Mouse (Mus musculus) olfactory bulb, adult 2 months (tissue): Measurements from ENCODE around the gene Prss57. TPM values are rescaled to one million over a fixed set of nuclear protein-coding genes. Genes with fewer than 3 reads are reported as not detected.

Source experiments
- H3K27ac ChIP-seq: fragments of 200-500 bp; 2 replicates; pipeline ENCODE4 v1.5.1; 2012; ENCODE audit warnings: low read depth, low read length; ENCODE audit not compliant: insufficient read depth
- H3K4me1 ChIP-seq: fragments of 200-500 bp; 2 replicates; pipeline ENCODE4 v1.6.1; 2012; ENCODE audit warnings: low read length; ENCODE audit not compliant: control insufficient read depth, insufficient read depth
- H3K4me3 ChIP-seq: fragments of 200-500 bp; 2 replicates; pipeline ENCODE4 v1.5.1; 2012; ENCODE audit warnings: mild to moderate bottlenecking, low read depth, low read length, moderate library complexity; ENCODE audit not compliant: insufficient read depth
- CTCF ChIP-seq: fragments of 200-500 bp; IDR thresholded peaks from 2 replicates; pipeline ENCODE4 v1.5.1; 2012; ENCODE audit warnings: low read depth, mild to moderate bottlenecking, low read length, moderate library complexity; ENCODE audit not compliant: insufficient read depth
- POLR2A ChIP-seq: fragments of 200-500 bp; IDR thresholded peaks from 2 replicates; pipeline ENCODE4 v1.6.1; 2012; ENCODE audit warnings: mild to moderate bottlenecking, low read depth, low read length, moderate library complexity; ENCODE audit not compliant: insufficient read depth
- WGBS: fragments of 180-500 bp; shearing (Covaris S2); methylation state at CpG from one replicate; pipeline ENCODE4 v1.1.7; 2018; 5-methylcytosine and 5-hydroxymethylcytosine counted together
- polyA plus RNA-seq: library from polyadenylated mRNA; stranded (reverse); fragments of >200 nt; gene quantifications from 2 replicates; pipeline ENCODE4 v1.2.4, GENCODE M21; 2012; ENCODE audit warnings: low replicate concordance; ENCODE audit not compliant: missing spikeins, insufficient read depth, insufficient read length

Prss57 gene
- polyA plus RNA-seq, 1 experiment = not detected

DNA sequence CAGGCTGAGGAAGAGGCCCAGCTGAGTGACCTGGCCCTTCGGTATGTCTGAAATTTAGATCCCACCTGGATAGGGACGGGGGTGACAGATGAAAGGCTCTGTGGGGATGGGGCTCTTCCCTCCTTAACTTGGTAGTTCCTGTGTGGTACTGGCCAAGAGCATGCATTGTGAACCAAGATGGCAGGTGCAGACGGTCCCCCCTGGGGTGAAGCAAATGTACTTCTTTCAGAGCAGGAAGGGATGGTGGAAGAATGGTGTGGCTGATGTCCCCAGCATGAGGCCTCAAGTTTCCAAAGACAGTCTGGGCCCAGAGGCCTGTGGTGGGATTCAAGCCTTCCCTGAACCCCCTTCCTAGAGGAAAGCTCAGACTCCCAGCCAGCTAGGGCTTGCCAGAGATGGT lies 34.9 kb downstream of the Prss57 start:
- H3K27ac ChIP-seq = no peak overlapping the region
- WGBS = 89% methylated on average over 3 of the region's 3 CpGs
- H3K4me1 ChIP-seq = peaks cover 6% of the 10 kb centered on the region
- TF ChIP-seq CTCF = no peak
- TF ChIP-seq POLR2A = no peak
- H3K4me3 ChIP-seq = no peak overlapping the region

DNA sequence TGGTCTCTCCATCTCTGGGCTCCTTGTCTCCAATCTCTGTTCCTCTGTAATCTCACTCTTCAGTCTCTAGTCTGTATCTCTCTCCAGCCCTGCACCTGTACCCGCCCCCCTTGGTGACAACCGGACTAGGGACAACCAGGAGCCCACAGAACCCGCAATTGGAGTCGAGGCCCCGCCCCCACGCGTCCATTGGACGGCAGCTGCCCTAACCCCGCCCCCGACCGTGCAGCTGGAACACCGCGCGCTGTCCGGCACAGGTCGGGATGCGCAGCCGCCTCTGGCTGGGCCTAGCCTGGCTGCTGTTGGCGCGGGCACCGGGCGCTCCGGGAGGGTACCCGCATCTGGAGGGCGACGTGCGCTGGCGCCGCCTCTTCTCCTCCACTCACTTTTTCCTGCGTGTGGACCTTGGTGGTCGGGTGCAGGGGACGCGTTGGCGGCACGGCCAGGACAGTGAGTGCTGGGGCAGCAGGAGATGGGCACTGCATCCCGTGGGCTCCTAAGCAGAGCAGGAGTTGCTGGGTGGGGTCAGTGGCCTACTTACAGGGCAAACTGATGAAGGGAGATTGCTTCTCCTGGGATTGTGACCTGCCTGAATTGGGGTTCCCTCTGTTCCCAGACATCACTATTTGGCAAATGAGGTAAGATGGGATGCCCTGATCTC lies 35.8 kb downstream of the Prss57 start, which contains the start of gene Fgf22:
Fgf22 (plus strand) TSS at position 221 of the 661 bp plus-strand sequence.
- 1% methylated on average over 36 of the region's 36 CpGs for WGBS
- Histone ChIP-seq H3K4me1 (peaks cover 6% of the 10 kb centered on the region), H3K4me3 (peak within 1 kb of the TSS; percentile 53), H3K27ac (no peak within 1 kb of the TSS)
- TF ChIP-seq POLR2A (no peak), CTCF (no peak)

DNA sequence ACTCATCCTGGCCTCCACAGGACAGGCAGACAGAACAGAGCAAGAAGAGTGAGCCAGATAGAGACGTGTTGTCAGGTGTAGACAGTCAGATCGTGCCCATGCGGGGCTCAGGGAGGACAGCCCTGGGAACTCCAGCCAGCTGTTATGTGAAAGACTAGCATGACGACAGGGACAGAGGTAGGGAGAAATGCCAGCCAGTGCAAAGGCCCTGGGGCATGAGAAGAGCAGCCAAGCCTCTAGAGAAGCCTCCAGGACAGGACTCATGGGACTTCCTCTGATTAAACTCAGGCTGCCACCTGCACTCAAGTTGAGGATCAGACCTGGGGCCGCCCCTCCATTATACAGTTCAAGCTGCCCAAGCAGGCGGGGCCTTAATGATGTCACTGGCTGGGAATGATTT lies 42.3 kb downstream of the Prss57 start:
- 81% methylated on average over 6 of the region's 6 CpGs for WGBS
- no peak for TF ChIP-seq CTCF

DNA sequence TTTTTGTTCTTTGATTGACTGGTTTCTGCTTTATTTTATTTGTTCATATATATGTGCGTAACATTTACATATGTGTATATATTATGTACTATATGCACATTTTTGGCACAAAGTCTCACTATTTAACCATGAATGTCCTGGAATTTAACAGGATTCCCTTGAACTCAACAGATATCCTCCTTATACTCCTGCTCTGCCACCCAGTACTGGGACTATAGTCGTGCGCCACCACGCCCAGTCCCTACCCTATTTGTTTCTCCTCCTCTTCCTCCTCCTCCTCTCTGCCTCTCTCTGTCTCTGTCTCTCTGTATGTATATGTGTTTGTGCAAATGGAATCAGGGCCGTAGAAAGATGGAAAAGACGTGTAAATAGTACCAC lies 44.0 kb downstream of the Prss57 start:
- Histone ChIP-seq H3K4me1 (peaks cover 4% of the 10 kb centered on the region; the same call in 1 of the 2 replicates), H3K4me3 (no peak overlapping the region), H3K27ac (no peak overlapping the region)
- TF ChIP-seq CTCF (no peak), POLR2A (no peak)
- WGBS = 18% methylated on average over 6 of the region's 6 CpGs

More for the DNA sequence above, 42.3 kb downstream of the Prss57 start:
- Histone ChIP-seq H3K4me3 (no peak overlapping the region), H3K4me1 (peaks cover 4% of the 10 kb centered on the region; the same call in 1 of the 2 replicates), H3K27ac (no peak overlapping the region)

DNA sequence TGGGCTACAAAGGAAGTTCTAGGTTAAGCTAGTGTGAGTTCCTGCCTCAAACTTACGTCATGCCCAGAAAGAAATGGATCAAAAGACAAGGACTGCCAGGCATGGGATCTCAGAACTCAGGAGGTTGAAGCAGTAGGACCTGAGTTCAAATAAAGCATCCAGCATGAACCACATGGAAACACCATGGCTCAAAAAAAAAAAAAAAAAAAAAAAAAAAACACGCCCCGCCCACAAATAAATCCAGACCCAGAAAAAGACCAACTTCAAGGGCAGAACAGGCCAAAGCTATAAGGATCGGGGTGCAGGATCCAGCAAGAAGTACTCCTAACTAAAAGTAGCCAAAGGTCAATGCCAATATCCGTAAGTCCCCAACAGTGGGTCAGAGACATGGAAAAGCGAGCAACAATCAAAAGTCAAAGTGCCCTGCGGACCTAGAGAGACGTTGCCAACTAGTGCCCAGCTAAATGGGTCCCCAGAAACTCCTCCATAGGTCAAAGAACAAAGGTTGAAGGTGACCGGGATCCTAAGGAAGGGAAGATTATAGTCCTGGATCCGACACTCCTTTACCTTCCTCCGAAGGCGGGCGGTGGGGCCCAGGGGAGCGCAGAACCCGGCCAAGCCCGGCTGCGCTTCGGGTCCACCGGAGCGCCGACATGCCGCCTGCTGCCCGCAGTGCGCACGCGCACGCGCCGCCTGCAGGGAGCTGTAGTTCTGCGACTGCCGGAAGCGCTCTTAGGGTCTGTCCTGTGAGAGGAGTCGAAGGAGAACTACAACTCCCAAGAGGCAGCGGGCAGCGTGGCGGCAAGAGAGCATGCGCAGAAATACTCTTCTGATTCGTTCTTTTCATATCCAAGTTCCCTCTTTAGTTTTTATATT lies 44.6 kb downstream of the Prss57 start, which contains the start of gene Polrmt:
Polrmt (minus strand) TSS at position 684 of the 876 bp plus-strand sequence.
- 2% methylated on average over 38 of the region's 38 CpGs for WGBS
- H3K4me3 ChIP-seq = peak within 1 kb of the TSS; percentile 70
- H3K27ac ChIP-seq = no peak within 1 kb of the TSS
- TF ChIP-seq CTCF (no peak), POLR2A (peak; percentile 93)
- peaks cover 4% of the 10 kb centered on the region; the same call in 1 of the 2 replicates for H3K4me1 ChIP-seq

DNA sequence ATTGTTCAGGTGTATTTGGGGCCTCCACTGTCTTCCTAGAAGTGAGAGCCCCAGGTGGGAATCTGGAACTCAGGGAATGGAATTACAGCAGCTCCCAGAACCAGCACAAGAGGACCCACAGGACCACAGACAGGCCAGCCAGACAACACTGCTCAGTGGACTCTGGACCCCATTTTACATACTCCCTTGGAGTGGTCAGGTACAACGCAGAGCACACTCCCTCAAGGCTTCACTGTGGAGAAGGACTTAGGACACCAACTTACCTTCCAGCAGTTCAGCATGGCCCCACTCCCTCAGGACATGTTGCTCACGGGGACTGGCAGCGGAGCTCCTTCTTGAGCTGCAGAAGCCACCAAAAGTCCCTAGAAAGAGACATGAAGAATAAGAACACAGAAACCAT lies 45.4 kb downstream of the Prss57 start:
- H3K27ac ChIP-seq = no peak overlapping the region
- 94% methylated on average over 3 of the region's 3 CpGs for WGBS
- TF ChIP-seq POLR2A = no peak
- TF ChIP-seq CTCF = no peak
- H3K4me1 ChIP-seq = peaks cover 4% of the 10 kb centered on the region; the same call in 1 of the 2 replicates
- no peak overlapping the region for H3K4me3 ChIP-seq

DNA sequence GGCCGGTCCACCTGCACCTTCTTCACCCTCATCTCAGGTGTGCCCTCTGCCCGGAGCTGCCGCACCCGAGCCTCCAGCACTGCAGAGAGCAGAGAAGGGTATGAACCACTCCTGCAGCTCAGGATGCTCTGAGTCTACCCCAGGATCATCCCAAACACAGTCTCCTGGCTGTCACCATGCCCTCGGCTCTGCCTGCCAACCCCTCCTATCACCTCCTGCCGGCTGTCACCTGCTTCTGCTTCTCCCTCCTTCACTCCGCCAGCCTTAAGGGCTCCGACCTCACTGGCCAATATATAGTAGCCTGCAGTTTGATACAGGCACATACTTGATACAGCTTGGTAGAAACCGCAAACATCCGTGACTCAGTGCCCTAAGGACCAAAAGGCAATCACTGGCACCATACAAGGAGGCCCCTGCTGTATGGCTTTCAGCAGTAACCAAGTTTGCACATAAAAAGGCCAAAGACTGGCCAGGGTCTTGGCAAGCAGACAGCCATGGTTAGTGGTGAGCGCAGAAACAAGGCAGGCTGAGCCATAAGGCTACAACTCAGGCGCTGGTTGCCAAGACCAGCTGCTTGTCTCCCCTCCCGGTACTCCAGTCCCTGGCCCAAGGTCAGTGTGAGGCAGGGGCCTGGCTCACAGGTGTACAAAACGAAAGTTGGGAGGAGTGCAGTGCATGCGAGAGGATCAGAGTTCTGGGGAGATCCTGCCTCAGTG lies 47.0 kb downstream of the Prss57 start:
- peaks cover 4% of the 10 kb centered on the region; the same call in 1 of the 2 replicates for H3K4me1 ChIP-seq
- TF ChIP-seq POLR2A (no peak), CTCF (no peak)
- 89% methylated on average over 15 of the region's 15 CpGs for WGBS

DNA sequence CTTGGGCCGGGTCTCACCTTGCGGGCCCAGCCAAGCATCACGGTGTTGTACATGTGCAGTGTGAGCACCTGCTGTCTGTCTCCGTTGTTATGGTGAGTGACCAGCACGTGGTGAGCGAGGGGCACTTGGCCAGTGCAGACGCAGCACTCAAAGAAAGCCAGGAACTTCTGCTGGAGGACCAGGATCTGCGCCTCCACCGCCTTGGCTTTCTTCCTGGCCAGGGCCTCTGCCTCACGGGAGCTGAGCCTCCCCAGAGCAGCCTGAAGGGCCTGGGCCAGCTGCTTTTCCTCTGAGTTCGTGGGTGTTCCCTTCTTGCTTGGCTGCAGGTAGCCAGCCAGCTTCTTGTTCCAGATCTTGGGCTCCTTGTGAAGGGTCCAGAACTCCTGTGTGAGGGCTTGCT lies 47.6 kb downstream of the Prss57 start:
- TF ChIP-seq CTCF (no peak), POLR2A (no peak)
- Histone ChIP-seq H3K4me1 (peaks cover 4% of the 10 kb centered on the region; the same call in 1 of the 2 replicates), H3K27ac (no peak overlapping the region), H3K4me3 (no peak overlapping the region)
- WGBS = 87% methylated on average over 11 of the region's 11 CpGs

More for the DNA sequence above, 47.0 kb downstream of the Prss57 start:
- no peak overlapping the region for H3K4me3 ChIP-seq
- H3K27ac ChIP-seq = no peak overlapping the region

DNA sequence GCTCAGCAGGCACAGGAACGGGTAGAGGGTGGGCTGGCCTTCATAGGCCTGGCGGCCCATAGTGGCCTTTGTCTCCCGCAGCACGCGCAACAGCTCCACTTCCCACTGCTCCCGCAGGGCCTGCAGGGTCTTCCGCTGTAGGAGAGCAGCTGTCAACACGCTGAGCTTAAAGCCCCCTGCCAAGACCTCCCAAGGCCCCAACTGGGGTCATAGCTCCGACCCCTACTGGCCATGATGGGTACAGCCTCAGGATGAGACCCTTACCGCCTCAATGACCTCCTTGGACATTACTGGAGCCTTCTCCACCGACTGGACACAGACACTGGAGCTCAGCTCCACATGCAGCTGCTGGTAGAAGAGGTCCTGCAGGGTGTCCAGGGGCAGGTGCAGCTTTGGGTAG lies 49.9 kb downstream of the Prss57 start:
- no peak overlapping the region for H3K4me3 ChIP-seq
- no peak for TF ChIP-seq CTCF
- TF ChIP-seq POLR2A = no peak
- WGBS = 51% methylated on average over 11 of the region's 11 CpGs

More for the DNA sequence above, 49.9 kb downstream of the Prss57 start:
- H3K4me1 ChIP-seq = peaks cover 4% of the 10 kb centered on the region; the same call in 1 of the 2 replicates
- no peak overlapping the region for H3K27ac ChIP-seq
